Mouse (Mus musculus) liver, adult (tissue): Measurements from ENCODE around the gene Tspan10.

Experiments
- GATA4 ChIP-seq: IDR thresholded peaks from 2 replicates; pipeline ENCODE4 v1.6.1; 2014; ENCODE audit warnings: mild to moderate bottlenecking, low read length; ENCODE audit not compliant: insufficient replicate concordance

Tspan10 gene

GRCm38 (mm10) chr11:120442344-120442743 is at the start of gene Tspan10:
Tspan10 (plus strand) TSS chr11:120442644.
- TF ChIP-seq GATA4, result no peak

- TF ChIP-seq GATA4, result no peak
Observed at GRCm38 (mm10) chr11:120395661-120396060, 46.8 kb upstream of the Tspan10 start.

- TF ChIP-seq GATA4, result no peak
Observed at GRCm38 (mm10) chr11:120397602-120398001, 44.8 kb upstream of the Tspan10 start.

GRCm38 (mm10) chr11:120399319-120399718 is 43.1 kb upstream of the Tspan10 start:
- TF ChIP-seq GATA4, result no peak

GRCm38 (mm10) chr11:120404814-120405213 is 37.6 kb upstream of the Tspan10 start:
- TF ChIP-seq GATA4, result no peak

GRCm38 (mm10) chr11:120405867-120406266 is 36.6 kb upstream of the Tspan10 start:
- no peak for TF ChIP-seq GATA4

GRCm38 (mm10) chr11:120406445-120406844 is 36.0 kb upstream of the Tspan10 start:
- TF ChIP-seq GATA4, result no peak

GRCm38 (mm10) chr11:120417852-120418251 is 24.6 kb upstream of the Tspan10 start:
- no peak for TF ChIP-seq GATA4

GRCm38 (mm10) chr11:120418592-120418991 is 23.9 kb upstream of the Tspan10 start:
- TF ChIP-seq GATA4, result no peak

GRCm38 (mm10) chr11:120422651-120423568 is 19.5 kb upstream of the Tspan10 start:
- no peak for TF ChIP-seq GATA4

- TF ChIP-seq GATA4, result no peak
Observed at GRCm38 (mm10) chr11:120423569-120424295, 18.7 kb upstream of the Tspan10 start.

GRCm38 (mm10) chr11:120426727-120427126 is 15.7 kb upstream of the Tspan10 start:
- no peak for TF ChIP-seq GATA4

GRCm38 (mm10) chr11:120437152-120437856 is 5.1 kb upstream of the Tspan10 start, which contains the start of gene Nploc4:
Nploc4 (minus strand) TSS chr11:120437708.
- no peak for TF ChIP-seq GATA4

- TF ChIP-seq GATA4, result no peak
Observed at GRCm38 (mm10) chr11:120437857-120438385, 4.5 kb upstream of the Tspan10 start.

GRCm38 (mm10) chr11:120442765-120443280 is 379 bp downstream of the Tspan10 start:
- no peak for TF ChIP-seq GATA4

GRCm38 (mm10) chr11:120444106-120444505 is 1.7 kb downstream of the Tspan10 start:
- no peak for TF ChIP-seq GATA4
